Mouse (Mus musculus) CD4-positive, CD25-positive, alpha-beta regulatory T cell, adult 2 months (primary cell): ENCODE measurements at regions not wholly inside any gene's neighbourhood (a gene's known extent, or its start where the extent isn't known, plus 50 kb on each side); places are given as distances from the start of the nearest gene placed in this dataset.
A peak's percentile ranks its signal among the peaks of the same experiment; 100 is the strongest.

ENCODE experiments used
- DNase-seq: peaks from one replicate; pipeline ENCODE4 v3.0.0-alpha.2; 2012; ENCODE audit warnings: low read depth, low spot score

- DNase-seq = peak; percentile 51
Measured at GRCm38 (mm10) chr2:30676833-30677459, 82.1 kb downstream of the Cstad start.

DNA sequence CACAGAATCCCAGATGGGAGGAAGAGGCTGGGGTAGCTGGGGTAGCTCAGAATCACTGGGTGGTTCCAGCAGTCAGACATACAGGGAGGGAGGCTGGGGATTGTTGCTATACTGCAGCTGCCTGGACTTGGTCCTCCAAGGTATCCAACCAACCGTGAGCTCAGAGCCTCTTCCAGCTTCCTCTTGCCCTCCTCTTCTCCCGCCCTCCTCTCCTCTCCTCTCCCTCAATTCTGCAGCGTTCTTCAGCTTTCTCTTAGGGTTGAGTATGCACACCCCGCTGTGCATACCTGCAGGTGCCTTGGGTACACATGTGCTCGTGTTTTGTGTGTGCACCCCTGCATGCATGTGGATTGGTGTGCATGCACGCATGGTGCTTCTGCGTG, 81.6 kb downstream of the Cstad start:
- no peak for DNase-seq

- DNase-seq = no peak
Measured at GRCm38 (mm10) chr2:30675839-30676238, 81.0 kb downstream of the Cstad start.

DNA sequence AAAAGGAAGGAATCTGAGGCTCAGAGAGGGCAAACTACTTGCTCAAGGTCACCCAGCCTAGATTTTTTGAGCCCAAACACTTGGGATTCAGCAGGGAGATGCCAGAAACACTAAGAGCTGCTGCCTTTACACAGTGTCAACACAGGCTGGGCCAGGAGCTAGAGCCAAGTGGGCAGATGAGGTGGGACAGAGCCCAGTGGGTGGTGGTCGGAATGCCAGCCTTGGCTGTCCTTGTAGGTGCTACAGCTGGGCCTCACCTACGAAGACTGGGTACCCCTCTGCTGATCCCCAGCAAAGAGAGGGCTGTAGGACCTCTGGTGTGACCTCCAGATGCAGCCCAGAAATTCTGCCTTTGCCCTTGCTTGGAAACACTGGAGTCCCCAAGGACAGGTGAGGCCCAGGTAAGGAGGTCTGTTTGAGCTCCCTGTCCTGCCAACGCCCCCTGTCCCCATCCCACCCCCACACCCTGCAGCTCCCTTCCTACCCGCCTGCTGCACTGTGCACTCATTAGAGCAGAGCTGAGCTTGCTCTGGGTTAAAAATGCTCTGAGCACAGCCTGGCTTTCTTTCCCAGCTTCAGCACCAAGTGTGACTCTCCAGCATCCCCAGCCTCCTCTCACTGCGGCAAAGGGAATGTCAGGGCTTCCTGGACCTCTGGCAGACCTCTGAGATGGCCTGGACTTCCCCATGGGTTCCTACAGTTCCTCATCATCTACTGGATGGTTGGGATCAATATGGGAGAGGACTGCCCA, 76.2 kb downstream of the Cstad start:
- no peak for DNase-seq

- DNase-seq = no peak
Measured at GRCm38 (mm10) chr2:30667468-30667867, 72.6 kb downstream of the Cstad start.

DNA sequence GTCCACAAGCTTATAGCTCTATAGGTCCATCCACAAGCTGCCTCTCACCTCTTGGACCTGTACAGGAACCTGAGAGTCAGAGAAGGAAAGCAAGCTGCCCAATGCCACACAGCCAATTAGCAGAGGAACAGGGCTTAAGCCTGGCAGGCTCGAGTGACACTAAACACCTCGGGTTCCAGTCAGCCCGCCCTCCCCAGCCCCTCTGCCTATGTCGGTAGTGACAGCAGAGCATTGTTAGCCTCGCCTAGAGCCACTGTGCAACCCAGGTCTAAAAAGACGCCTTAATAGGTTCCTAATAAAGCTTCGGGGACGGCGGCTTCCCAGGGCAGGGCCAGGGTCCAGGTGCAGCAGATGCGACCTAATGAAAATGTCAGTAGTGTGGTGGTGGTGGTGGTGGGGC, 66.3 kb downstream of the Cstad start:
- no peak for DNase-seq

GRCm38 (mm10) chr2:30660613-30660991, 65.8 kb downstream of the Cstad start:
- DNase-seq = no peak

DNA sequence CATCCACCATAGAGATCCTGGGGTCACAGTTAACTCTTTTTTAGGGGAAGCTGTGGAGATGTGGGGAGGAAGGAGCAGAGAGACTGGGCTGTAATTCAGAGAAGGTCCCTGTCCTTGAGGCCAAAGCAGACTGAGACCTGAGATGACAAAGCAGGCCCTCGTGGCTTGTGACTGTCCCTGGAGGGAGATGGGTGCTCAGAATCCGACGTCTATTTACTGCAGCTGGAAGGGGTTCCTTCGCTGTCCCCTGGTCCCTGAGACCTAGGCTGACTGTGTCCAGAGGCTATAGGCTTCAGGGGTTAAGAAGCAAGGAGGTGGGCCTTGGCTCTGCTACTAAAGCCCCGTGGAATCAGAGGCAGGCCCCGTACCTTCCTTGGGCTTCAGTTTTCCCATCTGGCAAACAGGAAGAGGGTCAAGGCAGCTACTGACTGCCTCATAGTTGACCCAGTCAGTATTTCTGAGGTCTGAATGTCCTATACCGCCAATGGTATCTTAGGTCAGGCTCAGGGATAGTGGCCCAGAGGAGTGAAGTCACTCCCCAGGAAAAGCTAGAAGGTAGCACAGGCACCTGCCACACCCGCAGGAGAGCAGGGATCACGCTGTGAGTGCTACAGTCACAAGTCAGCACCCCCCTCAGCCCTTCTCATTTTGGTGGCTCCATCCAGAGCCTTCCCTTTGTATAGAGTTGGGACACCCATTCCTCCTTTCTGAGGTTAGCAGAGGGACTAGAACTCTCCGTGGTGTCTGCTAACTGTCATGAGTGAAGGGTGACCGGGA, 65.2 kb downstream of the Cstad start:
- no peak for DNase-seq

DNA sequence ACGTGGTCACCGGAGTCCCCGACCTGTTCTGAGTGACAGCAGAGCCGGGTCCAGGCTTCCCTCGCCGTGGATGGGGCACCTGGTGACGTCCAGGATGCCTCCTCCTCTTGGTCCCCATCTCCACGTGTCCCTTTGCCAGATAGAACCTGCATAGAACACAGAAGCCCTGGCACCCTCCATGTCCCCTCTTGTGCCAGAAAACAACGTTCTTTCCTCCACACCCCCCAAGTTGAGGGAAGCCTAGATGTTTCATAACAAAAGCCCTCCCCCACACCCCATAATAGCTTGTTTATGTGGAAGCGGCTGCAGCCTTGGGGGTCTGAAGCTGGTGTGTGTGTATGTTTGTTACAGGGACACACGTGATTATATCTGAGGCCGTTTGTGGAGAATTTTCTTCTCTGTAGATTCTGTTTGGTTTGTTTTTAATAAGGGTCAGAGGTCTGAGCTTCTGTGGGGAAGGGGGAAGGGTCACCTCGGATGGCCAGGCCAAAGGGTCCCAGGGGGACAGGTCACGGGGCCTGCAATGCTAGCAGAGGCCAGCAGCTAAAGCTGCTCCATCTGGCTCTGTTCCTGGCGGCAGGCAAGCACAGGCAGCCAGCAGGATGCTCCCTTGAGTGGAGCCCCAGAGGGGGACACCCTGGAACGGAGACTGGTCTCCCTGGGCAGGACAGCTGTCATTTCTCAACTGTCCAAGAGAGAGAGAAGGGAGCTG, 64.2 kb downstream of the Cstad start:
- DNase-seq = peak; percentile 34
